Mouse (Mus musculus): Measurements from ENCODE around the gene Triobp.

DNA sequence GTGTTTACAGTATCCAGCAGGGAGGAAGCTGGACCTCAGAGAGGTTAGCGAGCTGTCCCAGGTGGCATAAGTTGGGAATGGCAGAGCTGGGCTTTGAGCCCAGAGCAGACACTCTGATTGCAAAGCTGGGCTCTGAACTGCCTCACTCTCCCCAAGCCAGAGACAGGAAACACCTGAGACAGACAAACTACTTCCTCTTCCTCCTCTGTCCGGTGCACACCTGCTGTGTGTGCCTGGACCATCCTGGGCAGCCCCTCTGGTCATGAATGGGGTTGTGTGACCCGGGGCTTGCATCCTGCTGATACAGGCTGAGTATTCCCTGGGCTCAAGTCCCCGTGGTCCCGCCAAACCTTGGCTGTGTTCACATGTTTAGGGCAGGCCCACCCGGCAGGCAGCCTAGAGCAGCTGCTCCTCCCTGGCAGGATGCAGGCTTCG, 52.9 kb downstream of the Triobp start:
- TF ChIP-seq CTCF (IDR thresholded peaks at IDR 0.05) (no peak), EP300 (IDR thresholded peaks at IDR 0.05; ENCODE audit: insufficient read depth, low read depth, low read length) (no peak), POLR2A (IDR thresholded peaks at IDR 0.05; ENCODE audit: insufficient read depth, low read depth, low read length) (no peak)
